Mouse (Mus musculus) CD4-positive, CD25-positive, alpha-beta regulatory T cell, adult 4 months (primary cell): Measurements from ENCODE around the gene Tes. TPM values are rescaled to one million over a fixed set of nuclear protein-coding genes. Genes with fewer than 3 reads are reported as not detected.
"Not testable (repeated sequence)": the region's sequence is repeated elsewhere in the genome, so short reads cannot be mapped to it uniquely, and the experiment has no call there.

Source experiments
- ATAC-seq: one replicate; pipeline ENCODE4 v1.8.0; 2017
- polyA plus RNA-seq, 2 experiments: library from polyadenylated mRNA; unstranded; fragments of 100-300 nt; shearing (Covaris generic); gene quantifications; one replicate each; pipeline ENCODE4 v1.2.1; 2017

The Tes gene
- polyA plus RNA-seq: 100 to 1,000 TPM; 203 TPM

DNA sequence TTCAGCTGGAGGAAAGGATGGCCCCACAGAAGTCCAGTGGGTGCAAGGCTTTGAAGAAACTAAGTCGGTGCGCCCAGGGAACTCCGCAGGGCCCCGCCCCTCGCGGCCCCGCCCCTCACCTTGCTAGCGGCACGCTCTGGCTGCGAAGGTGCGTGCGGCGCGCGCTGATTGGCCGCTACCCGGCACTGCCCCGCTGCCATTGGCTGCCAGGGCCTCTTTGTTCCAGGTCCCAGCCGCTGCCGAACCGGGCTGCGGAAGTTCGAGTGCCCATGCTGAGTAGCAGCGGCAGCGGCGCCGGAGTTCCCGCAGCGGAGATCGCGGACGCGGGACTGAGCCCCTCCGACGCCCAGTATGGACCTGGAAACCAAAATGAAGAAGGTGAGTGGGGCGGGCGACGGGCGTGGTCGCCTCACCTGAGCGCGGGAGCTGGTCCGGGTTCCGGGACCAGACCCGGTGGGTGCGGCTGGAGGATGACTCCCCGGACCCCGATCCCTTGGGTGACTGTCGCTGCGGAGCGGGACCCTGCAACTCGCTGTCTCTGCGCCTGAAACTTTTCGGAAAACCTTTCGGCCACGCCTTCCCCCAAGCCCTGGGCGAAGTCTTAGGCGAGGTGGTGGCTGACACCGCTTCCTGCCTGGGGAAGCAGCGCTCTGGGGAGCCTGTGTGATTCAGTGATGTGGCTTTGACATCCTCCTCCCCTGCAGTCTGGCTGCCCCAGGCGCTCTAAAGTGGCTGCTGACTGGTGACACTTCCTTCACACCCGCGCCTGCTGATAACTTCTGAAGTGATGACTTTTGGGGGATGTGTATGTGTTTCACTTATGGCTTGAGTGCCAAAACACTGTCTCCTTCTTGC, at the start of gene Tes:
Gene Tes (plus strand): TSS at position 214 of the 855 bp plus-strand sequence.
- ATAC-seq: peak; percentile 84

DNA sequence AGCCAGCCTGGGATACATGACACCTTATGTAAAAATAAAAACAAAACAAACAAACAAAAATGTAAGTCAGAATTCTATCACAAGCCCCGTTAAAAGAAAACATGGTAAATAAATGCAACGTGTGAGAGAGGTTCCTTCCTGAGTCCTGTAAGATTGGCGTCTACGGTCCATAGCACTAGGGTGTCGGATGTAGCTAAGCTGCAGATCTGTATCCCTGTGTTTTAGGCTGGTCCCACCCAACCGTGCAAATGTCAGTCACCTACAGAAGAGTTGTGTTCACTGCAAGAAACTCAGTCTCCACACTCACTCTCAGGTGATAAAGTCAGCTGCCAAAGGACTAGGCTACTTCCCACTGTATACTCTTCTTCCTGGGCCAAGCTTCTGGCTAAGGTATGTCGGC, 39.1 kb upstream of the Tes start:
- ATAC-seq: no peak

DNA sequence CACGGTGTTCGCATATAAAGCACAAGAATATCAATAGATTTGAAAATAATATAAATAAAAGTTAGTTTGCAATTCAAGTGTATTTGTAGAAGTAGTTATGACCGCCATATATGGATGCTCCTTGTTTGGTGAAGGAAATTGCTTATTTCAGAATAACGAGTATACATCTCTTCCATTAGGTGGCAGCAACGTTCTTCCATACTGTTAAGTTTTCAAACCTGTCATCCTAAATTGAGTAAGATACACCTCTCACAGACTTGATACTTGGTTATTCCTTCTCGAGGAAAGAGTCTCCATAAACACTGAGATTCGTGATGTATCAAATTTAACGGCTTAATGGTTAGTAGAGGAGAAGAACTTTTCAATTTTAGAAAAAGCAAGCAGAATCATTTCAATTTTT, 37.4 kb upstream of the Tes start:
- peak; percentile 95 for ATAC-seq

DNA sequence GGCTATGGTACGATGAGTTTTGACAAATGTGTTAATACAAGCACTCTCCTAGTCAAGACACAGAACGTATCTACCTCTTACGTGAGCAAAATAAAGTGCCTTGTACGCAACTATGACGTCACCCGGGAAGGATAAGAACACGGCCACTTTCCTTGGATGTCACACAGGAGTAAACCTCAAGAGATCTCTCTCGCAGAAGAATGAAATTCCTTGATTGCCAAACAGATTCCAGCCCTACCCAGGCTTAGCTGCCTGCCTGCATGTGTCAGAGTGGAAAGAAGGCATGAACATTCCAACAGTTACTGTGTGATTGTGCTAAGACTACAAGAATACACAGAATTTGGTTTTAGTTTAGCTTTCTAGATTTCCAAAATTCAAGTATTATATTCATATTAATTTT, 36.1 kb upstream of the Tes start:
- ATAC-seq: no peak

DNA sequence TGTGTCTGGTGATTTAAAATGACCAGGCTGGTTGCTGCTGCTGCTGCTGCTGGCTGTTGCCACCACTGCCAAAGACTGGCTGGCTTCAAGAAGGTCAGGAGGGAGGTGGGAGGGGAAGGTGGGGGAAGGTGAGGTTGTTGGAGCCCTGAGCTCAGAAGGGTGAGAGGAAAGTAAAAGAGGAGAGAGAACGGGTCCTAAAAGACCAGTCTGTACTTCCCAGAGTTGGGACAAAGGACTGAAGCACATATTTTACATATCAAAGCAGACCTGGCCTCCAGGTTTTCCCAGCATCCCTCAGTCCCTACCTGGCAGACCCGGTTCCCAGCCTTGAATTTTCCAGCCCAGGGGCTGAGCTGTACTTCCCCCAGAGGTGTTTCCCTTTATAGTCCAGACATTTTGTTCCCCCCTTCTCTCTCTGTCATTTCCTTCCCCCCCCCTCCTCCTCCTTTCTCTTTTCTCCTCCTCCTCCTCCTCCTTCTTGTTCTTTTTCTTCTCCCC, 32.7 kb upstream of the Tes start:
- ATAC-seq: no peak

DNA sequence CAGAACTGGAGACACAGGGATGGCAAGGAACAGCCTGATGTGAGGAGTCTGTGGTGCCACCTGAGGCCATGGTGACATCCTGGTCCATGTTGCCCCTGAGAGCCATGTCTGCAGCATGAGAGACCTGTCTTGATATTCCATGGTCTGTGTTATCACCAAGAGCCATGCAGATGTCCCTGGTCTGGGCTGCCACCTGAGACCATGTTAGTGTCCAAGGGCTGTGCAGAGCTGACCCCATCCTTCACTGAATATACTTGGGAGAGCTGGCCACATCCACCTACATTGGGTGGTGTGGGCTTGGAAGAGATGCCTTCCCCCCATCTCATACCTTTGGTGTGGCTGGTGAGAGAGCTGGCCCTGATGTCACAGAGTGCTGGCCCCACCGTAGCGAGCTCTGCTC, 30.9 kb upstream of the Tes start:
- ATAC-seq: no peak

DNA sequence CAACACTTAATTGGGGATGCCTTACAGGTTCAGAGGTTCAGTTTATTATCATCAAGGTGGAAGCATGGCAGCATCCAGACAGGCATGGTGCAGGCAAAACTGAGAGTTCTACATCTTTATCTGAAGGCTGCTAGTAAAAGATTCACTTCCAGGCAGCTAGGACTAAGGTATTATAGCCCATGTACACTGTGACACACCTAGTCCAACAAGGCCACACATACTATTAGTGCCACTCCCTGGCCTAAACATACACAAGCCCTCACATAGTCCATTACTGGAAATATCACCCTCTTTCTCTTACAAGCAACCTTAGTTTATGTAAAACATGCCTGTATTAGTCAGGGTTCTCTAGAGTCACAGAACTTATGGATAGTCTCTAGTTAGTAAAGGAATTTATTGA, 29.7 kb upstream of the Tes start:
- ATAC-seq: no peak

DNA sequence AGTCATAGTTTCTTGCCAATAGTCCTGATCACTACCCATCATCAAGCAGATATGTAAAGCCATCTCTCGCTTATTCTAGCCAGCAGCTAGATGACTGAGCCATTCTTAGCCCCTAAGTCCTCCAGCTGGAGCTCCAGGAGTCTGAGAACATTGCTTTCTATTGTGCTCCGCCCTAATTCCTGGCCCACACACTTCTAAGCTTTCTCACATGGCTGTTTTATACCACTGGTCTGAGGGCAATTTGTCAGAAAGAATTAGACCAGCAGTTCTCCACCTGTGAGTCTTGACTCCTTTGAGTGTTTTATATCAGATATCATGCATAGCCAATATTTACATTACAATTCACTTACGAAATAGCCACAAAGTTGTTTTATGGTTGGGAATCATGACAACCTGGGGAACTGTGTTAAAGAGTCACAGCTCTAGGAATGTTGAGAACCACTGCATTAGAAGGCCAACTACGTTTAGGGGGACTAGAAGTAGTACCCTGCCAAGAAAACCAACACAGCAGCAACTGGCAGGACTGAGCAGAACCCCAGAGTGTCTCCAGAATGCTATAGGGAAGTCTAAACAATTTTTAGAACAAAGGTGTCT, 13.4 kb upstream of the Tes start:
- no peak for ATAC-seq

DNA sequence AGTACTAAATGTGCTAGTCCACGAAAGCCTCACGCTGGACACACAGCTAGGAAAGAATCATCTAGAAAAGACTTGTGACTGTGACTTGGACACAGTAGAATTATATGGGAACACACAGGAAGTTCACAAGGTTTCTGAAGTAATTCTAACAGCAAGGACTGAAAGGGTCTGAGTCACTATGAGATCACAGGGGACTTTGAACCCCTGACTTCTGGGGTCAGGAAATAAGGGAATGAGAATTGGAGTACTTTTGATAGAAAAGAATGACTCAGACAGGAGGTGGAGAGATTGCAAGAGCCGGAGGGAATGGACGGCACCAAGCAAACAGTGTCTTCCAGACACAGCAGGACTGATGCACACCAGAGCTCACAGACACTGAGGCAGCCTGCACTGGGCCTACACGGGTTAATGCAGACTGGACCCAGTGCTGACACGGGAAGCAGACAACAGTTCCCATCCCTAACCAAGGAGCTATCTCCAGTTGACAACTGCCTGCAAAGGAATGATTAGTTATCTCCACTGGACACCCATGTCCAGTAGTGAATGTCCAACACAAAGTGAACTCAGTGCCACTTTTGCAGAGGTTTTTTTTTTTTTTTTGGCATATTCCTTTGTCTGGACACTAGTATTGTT, 11.8 kb upstream of the Tes start:
- ATAC-seq: no peak

DNA sequence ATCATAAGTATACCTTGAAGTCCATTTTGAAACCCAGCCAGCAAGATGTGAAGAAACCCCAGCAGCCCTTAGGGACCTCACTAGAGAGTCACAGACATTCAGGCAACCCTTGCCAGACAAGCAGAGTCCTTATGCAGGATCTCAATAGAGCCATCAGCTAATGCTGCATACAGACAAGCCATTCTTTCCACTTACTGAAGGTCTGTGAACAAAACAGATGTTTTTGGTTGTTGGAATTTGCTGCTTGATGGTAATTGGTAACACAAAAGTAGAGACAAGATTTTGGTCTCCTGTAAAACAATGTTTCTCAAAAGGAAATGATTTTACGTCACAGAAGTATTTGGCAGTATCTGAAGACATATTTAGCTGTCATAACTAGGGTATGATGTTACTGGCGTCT, 10.2 kb upstream of the Tes start:
- no peak for ATAC-seq

DNA sequence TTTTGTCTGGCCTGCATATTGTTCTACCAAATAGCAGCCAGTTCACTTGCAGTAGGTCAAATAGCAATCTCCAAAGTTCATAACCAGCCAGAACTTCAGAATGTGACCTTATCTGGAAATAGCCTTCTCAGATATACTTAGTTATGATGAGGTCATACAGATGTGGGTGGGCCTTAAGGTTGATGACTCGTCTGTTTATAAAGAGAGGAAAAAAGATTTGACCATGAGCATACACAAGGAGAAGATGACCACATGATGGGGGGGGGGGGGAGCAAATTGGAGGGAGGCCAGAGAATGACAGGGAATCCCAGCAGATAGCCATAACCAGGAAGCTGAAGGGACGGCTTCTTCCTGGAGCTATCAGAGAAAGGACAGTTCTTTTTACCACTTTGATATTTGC, 9.3 kb upstream of the Tes start:
- no peak for ATAC-seq

DNA sequence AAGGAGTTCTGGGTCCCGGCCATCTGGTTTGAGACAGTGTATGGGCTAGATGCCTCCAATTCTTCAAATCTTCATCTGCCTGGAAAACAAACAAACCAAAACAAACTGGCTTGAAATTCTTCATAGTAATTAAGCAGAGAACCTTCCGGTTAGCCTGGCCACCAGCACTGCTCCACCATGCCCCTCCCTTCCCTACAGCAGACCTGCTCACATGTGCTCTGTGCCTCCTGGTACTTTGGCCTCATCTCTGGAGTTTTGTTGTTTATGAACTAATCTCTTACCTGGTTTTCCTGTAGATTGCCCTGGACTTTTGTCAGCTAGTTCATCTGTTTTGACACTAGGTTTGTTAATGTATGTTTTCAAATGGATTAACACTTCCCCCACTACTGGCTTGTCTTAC, 5.4 kb upstream of the Tes start:
- no peak for ATAC-seq

DNA sequence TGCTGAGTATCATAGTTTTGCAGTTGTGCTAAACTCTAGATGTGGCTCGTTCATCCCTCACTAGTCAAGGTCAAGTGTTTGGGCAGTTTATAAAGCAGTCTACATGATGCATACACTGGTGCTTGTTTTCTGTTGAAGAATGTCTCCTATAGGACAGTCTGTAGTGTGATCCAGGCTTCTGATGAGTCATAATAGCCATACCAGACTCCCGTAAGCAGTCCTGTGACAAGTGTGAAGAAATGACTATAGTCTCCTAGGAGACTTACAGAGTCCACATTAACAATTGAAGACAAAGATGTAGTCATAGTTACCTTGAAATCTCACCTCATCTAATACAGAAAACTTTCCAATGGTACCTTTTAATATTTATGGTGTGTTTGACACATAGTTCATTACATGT, 4.8 kb upstream of the Tes start:
- no peak for ATAC-seq

DNA sequence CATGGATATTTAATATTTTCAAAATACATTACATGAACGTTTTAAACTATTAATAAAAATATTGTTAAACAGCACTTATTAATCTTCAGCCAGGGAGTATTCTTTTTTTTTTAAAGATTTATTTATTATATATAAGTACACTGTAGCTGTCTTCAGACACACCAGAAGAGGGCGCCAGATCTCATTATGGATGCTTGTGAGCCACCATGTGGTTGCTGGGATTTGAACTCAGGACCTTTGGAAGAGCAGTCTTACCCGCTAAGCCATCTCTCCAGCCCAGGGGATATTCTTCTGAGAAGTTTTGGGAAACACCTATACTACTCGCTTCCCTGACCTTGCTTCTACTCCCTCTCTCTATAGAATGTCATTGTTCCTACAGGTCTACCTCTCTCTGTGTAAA, 3.1 kb upstream of the Tes start:
- ATAC-seq: not testable (repeated sequence)

DNA sequence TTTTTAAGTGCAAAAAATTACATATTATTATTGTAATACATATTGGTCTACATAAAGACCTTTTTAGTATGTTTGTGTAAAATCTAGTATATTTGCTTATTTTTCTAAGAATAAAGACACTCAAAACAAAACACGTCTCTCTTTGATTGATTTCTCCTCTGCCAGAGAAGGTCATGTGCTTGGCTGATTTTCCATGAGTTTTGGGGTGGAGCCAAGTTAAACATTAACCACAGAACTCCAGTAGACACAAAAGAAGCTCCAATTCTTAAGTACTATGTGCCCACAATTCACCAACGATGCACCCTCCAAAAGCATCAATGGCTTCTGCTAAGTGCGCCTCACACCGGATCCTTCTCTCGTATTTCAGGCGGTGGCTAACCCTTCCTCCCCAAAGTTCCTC, 2.6 kb upstream of the Tes start:
- no peak for ATAC-seq

DNA sequence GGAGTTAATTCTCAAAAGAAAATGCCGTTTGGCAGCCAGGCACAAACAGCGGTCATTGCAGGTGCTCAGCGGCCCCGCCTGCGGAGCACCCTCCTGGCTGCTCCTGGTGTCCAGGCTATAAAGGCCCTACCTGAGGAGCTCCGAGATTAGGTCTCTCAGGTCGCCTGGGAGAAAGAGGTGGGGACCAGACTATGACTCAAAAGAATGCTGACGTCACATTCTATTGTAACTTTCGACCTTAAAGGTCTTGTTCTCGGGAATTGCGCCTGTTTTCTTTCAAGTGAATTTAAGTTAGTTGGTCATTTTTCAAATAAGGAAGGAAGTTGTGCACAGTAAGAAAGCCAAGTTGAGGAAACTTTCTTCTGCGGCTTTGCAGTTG, 831 bp downstream of the Tes start:
- peak; percentile 25 for ATAC-seq

DNA sequence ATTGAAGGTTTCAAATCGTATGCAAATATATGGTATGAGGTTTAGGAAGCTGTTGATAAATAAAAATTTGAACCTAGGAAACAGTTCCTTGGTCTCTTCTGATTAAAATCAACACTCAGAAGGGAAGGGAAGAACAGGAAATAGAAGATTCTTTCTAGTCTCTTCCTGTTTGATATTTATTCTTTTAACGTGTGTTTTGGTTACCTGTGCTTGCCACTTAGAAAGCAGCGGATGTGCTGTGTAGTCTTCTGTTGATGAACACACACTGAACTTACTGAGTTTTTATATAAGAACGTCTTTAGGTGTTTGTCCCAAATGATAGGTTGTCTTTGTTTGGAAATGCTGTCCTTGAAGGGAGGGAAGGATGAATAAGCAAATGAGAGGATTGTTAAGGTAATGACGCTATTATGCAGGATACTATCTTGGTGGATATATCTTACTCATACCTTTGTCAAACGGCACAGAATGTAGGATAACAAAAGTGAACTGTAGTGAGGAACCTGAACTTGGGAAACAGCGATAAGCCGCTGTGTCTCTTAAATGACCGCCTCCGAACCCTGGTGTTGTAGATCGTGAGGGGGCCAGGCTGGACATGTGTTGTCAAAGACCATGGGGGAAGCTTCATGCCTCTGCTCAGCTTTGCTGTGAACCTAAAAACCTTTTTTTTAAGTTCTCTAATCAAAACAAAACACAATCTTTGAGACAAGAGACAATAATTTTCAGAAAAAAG, 1.4 kb downstream of the Tes start:
- ATAC-seq: peak; percentile 46

DNA sequence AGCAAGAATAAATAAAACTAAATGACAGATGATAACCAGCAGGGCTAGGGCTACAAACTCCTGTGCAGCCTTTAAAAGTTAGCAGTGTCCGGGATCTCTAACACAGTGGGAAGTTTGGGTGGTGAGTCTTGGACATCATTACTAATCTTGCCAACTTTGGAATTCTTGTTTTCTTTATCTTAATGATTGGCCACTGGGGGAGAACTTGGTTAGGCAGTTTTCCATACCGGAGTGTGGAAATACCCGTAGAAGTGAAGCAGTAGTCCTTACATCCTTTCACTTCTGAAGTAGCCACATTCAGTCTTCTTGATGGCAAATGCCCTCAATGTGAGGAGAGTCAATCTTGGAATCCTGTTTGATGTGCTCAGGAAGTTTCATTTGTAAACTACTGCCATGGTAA, 7.0 kb downstream of the Tes start:
- no peak for ATAC-seq

DNA sequence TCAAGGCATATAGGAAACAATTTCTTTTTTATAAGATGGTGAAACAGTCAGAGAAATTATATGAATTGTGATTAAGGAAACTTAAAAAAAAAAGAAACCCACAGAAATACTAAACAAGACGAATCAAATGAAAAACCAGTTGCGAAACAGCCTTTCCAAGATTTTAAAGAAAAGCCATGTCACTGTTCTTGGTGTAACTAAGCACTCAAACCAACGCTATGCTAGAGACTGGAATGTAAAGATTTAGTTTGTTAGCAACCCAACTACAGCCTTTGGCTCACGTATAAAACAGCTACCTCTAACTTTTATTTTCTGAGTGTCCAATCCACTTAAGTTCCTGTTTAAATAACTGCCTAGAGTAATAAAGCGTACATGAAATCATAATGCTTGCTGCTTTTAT, 7.4 kb downstream of the Tes start:
- no peak for ATAC-seq

DNA sequence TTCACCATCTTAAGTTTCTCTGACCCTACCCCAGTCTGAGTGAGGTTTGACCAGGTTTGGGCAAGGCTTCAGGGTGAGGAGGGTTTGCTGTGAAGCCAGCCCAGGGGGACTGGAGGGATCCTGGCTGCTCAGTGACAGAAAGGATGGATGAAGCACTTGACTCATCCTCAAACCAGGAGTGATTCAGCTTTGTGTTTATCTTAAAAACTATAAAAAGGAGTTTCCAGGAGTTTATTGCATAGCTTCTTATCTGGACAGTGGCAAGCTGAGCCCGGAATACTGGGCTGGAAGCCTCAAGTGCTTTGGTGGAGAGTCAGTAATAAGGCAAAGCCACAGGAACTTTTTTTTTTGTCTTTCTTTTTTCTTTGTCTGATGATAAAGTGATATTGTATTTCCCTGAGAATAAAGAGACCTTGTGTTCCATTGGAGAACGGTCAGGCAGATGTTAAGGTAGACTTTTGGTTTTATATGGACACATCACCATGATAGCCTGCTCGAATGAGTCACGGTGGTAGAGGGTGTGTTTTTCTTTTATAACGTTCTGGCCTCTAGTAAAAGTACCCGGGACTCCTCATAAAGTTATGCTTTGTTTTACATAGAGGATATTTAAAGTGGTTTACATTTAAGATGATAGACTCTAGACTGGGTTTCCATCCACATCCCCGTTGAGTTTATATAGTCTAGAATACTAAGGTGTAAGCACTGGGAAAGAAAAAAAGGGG, 8.0 kb downstream of the Tes start:
- no peak for ATAC-seq

DNA sequence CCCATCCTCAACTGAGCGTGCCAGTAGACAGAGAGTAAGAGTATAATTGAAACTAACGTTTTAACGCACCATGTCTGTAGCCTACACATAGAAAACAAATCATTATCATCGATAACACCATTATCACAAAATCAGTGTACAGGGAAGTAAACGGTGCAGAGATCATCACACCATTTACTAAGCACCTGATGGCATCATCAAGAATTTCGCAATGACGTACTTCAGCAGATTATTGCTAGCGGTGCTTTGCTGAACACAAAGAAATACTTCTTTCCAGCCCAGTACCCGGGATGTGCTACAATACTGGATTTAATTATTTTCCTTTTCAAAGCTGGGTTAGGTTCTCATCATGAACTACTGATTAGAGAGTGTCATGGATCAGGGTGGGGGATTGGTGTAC, 12.3 kb downstream of the Tes start:
- no peak for ATAC-seq

DNA sequence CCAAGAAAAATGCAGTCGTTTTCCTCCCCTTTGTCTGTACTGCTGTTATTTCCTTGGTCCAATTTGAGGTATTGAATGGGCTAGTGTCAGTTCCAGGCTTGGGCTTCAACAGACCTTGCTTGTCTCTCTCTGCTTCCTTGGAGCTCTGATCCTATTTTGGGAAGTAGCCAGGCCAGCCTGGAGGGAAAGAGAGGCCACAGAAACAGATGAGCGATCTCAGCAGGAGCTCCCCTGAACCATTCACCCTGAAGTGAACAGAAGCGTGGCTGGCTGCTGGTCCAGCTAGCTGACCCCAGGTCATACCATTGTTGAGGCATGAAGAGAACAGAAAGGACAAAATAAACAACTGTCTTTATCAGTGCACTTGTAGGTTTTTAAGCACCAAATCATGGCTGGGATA, 12.8 kb downstream of the Tes start:
- no peak for ATAC-seq

DNA sequence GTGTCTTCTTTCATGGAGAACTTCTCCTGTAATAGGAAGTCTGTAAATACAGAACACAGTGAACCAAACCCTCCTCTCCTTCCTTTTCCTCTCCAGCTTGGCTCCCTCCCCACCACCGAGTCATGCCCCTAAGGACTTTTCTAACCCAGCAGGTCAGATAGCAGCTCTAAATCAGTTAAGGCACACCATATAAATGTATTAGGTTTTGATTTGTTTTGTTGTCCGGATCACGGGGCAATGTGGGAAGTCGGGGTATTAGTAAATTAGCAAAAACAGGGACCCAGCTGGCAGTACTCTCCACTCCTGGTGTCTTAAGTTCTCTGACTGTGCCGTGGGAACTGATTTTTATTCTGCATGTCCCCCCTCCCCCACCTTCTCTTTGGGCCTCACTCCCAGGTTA, 14.4 kb downstream of the Tes start:
- ATAC-seq: no peak
